Mouse (Mus musculus) layer of hippocampus, postnatal 14 days (tissue): ENCODE data around the gene Slfn4. TPM values are rescaled to one million over a fixed set of nuclear protein-coding genes. Genes with fewer than 3 reads are reported as not detected.
"Not testable (repeated sequence)": the region's sequence is repeated elsewhere in the genome, so short reads cannot be mapped to it uniquely, and the experiment has no call there.

Experiments used
- DNase-seq, 2 experiments: peaks; one replicate each; pipeline ENCODE4 v3.0.0; 2021 to 2022; ENCODE audit warnings: low spot score in 2 of 2, mixed read lengths in 1 of 2
- long read RNA-seq, 2 experiments: library from polyadenylated mRNA; stranded (forward); transcript quantifications; one replicate each; pipeline ENCODE4 v2.0.0; 2021
- total RNA-seq, 2 experiments: library from RNA; stranded (reverse); gene quantifications; 2 replicates each; pipeline ENCODE4 v1.2.3; 2021

Gene Slfn4
- under 1 TPM in 1 of 2 experiments, not detected in 1; 0.17 TPM for total RNA-seq
- long read RNA-seq, experiment 1 = 0 reads
- long read RNA-seq, experiment 2 = 0 reads

DNA sequence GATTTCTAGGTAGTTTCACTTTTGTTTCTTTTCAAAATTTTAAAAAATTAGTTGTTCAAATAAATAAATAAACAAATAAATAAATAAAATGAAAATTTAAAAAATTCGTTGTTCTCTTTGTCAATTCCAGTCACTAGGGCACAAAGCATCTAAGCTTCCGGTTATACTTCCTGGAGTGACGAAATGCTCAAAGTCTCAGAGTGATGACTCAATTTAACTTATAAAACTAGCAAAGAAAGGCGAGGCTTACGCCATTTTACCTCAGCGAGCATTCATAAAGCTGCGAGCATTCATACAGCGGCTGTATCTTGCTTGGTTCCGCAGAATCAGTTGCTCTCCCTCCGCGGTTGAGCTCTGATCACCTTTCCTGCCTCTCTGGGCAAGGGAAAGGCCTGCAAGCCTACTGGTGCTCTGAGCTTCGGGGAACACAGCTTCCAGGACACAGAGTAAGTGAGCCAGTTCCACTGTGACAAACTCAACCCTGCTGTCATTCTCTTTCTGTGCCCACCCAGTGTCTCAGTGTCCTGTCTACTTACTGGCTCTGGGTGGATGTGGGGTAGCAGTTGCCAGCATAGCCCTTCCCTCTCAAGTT, at the start of gene Slfn4:
Gene Slfn4, plus strand, starts transcription at position 239 of the 592 bp plus-strand sequence.
- no peak for DNase-seq

DNA sequence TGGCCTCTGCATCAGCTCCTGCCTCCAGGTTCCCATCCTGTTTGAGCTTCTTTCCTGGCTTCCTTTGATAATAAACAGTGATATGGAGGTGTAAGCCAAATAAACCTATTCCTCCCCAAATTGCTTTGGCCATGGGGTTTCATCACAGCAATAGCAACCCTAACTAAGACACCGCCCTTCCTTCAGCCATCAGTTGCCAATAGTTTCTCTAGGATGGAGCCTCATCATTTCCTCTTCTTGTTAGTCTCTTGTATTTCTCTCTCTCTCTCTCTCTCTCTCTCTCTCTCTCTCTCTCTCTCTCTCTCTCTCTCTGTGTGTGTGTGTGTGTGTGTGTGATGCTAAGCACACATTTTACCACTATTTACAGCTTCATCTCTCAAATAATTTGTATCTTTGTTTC, 49.4 kb upstream of the Slfn4 start:
- DNase-seq = not testable (repeated sequence)

DNA sequence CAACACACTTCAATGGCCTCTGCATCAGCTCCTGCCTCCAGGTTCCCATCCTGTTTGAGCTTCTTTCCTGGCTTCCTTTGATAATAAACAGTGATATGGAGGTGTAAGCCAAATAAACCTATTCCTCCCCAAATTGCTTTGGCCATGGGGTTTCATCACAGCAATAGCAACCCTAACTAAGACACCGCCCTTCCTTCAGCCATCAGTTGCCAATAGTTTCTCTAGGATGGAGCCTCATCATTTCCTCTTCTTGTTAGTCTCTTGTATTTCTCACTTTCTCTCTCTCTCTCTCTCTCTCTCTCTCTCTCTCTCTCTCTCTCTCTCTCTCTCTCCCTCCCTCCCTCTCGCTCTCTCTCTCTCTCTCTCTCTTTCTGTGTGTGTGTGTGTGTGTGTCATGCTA, 37.7 kb upstream of the Slfn4 start:
- not testable (repeated sequence) for DNase-seq

DNA sequence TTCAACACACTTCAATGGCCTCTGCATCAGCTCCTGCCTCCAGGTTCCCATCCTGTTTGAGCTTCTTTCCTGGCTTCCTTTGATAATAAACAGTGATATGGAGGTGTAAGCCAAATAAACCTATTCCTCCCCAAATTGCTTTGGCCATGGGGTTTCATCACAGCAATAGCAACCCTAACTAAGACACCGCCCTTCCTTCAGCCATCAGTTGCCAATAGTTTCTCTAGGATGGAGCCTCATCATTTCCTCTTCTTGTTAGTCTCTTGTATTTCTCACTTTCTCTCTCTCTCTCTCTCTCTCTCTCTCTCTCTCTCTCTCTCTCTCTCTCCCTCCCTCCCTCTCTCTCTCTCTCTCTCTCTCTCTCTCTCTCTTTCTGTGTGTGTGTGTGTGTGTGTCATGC, 26.0 kb upstream of the Slfn4 start:
- DNase-seq = not testable (repeated sequence)

DNA sequence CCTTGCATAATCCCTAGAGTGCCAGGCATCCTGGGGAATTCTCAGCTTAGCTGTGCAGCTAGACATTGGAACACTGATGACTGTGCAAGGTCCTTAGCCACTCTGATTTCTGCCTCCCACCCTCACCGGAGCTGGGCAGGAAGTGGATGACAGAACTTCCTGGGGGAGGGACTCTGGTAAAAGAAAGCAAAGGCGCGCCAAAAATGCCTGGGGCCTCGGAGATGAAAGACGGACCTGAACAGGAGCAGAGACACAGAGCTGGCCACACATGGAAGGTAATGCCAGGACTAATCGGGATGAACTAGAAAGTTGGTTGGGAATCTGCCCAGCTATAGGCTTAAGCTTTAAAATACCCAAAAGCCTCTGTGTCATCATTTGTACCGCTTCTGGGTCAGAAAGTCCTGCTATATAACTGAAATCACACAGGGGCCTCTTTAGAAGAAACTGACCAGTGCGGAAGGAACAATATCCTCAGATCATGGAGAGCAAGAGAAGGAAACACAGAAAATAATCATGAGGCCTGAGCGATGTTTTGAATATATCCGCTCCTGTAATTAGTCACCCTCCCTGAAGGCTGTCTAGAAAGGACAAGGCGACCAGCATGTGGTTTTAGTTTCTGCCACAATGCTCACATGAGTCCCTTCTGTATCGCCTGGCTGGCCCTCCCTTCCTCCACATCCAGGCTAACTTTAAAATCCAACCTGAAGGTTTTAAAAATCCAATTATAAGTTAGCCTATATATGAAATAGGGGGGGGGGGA, 16.3 kb downstream of the Slfn4 start, which contains the start of gene Slfn3:
Gene Slfn3, plus strand, starts transcription at position 197 of the 760 bp plus-strand sequence.
- DNase-seq = no peak

DNA sequence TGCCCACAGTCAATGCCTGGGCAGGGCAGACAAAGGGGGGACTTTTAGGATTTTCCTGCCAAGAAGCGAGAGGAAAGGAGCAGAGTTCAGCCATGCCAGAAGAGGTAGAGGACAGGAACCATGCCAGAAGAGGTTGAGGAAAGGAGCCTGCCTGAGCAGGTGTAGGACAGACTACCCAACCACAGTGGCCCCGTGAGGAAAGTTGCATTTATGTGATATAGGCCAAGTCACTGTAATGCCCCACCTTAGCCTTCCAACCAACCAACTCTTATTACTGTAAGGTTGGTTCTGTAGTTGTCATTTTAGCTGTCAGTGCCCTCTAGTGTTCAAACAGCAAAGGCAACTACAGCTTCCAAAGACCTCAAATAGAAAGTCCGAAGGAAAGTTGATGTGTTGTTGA, 17.0 kb downstream of the Slfn4 start:
- DNase-seq = peak in 1 of 2 experiments; percentile 20

DNA sequence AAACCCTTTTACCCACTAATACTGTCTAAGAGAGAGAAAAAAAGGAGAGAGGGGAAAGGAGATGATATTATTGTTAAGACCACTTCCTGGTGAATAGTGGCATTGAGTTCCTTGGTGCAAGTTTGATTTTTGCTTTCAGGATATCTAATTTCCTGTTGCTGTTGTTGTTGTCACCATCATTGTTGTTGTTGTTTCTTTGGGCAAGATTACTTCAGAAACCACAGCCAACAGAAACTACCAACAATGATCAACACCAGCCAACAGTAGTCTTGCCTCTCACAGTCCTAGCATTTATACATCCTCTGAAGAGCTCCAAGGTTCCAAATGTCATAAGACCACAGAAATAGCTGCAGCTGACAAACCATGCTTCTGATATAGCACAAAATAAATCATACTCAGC, 30.0 kb downstream of the Slfn4 start:
- no peak for DNase-seq

DNA sequence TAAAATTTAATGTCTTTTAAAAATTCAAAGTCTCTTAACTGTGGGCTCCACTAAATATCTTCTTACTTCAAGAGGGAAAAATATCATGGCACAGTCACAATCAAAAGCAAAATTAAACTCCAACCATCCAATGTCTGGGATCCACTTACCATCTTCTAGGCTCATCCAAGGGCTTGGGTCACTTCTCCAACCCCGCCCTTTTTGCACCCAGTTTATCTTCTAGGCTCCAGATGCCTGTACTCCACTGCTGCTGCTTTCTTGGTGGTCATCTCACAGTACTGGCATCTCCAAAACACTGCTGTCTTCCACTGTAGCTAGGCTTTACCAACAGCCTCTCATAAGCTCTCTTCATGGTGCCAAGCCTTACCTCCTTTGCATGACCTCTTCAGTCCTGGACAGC, 41.1 kb downstream of the Slfn4 start:
- DNase-seq = no peak

DNA sequence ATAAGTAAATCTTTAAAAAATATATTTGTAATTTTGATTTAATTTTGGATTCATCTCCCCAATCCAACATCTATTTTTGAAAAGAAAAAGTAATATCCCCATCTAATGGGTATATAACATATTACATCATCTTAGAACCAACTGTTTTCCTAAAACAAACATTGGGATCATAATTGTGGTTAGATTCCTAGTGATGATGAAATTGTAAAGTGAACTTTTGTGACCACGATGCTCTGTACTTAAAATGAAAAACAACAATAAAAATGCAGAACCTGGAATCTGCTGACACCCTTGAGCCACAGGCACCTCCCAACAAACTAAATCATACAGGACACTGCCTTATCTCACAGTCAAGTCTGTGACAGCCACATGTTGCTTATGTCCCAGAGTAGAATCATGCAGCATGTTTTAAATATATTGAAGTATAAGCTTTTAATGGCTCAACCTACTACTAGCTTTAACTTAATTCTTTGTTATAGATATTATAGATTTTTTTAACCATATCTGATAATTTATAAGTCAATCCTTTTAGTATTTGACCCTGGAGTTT, 46.4 kb downstream of the Slfn4 start:
- DNase-seq = no peak

DNA sequence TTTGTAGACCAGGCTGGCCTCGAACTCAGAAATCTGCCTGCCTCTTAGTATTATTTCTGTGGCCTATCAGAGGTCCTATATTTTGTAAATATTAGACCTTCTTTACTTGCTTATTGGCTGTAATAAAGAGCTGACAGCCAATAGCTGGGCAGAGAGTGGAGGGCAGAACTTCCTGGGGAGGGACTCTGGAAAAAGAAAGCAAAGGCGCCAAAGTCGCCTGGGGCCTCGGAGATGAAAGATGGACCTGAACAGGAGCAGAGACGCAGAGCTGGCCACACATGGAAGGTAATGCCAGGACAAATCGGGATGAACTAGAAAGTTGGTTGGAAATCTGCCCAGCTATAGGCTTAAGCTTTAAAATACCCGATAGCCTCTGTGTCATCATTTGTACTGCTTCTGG, 48.4 kb downstream of the Slfn4 start:
- DNase-seq = no peak

DNA sequence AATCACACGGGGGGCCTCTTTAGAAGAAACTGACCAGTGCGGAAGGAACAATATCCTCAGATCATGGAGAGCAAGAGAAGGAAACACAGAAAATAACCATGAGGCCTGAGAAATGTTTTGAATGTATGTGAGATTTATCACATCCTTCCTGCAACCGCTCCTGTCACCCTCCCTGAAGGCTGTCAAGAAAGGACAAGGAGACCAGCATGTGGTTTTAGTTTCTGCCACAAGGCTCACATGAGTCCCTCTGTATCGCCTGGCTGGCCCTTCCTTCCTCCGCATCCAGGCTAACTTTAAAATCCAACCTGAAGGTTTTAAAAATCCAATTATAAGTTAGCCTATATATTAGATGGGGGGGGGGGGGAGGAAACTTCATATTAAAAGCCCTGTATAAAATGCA, 48.8 kb downstream of the Slfn4 start:
- DNase-seq = not testable (repeated sequence)

DNA sequence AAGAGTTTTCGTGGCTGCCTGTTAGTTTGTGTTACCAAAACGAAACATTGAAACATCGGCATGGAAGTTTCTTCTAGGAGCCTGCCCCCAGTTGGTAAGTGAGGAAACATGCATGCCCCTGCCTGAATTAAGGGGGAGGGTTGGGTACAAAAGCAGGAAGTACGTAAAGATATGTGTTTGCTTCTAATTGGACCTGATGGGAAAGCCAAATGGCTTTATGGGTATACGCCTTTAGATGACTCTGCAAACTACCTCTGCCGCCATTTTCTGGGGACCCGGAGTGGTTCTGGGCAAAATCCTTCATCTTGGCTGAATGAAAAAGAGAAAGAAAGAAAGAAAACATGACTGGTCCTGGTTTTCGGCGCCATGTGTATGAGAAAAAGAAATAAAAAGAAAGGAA, 49.2 kb downstream of the Slfn4 start:
- DNase-seq = no peak

DNA sequence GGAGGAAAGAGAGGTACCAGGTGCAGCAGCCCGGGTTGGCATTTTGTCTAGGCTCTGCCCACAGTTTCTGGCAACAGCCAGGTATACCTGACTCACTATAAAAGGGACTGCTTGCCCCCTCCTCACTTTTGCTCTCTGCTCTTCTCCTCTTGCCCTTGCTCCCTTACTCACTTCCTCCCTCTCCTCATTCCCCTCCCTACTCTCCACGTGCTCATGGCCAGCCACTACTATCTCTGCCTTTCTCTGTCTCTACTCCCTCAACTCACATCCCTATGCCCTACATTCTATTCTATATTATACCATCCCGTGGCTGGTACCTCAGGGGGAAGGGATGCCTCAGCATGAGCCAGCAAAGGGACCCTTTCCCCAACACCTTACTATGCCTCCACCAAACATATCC, 49.8 kb downstream of the Slfn4 start:
- DNase-seq = no peak

DNA sequence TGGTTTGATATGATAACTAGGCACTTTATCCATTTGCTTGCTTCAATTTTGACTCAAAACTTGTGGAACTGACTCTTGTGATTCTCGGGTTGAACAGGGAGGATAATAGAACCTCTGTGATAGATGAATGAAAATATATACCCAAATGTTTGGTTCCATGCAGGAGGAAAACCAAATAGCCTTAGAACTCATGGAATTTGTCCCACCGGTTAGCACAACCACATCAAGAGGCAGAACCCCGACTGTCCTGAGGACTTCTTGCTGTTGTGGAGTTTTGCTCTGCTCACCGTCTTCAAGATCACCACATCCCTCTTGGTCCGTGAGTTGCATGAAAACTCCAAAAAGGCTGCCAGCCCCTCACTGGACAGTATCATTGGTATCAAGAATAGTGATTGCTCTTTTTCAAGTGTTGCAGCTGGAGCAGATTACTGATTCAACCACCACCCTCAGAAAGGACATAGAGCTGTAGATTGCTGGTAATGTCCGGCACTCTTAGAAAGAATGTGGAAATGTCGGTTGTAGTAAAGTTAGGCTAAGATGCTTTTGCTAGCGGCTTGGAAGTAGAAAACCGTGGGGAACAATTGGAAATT, 50.5 kb downstream of the Slfn4 start:
- no peak for DNase-seq

DNA sequence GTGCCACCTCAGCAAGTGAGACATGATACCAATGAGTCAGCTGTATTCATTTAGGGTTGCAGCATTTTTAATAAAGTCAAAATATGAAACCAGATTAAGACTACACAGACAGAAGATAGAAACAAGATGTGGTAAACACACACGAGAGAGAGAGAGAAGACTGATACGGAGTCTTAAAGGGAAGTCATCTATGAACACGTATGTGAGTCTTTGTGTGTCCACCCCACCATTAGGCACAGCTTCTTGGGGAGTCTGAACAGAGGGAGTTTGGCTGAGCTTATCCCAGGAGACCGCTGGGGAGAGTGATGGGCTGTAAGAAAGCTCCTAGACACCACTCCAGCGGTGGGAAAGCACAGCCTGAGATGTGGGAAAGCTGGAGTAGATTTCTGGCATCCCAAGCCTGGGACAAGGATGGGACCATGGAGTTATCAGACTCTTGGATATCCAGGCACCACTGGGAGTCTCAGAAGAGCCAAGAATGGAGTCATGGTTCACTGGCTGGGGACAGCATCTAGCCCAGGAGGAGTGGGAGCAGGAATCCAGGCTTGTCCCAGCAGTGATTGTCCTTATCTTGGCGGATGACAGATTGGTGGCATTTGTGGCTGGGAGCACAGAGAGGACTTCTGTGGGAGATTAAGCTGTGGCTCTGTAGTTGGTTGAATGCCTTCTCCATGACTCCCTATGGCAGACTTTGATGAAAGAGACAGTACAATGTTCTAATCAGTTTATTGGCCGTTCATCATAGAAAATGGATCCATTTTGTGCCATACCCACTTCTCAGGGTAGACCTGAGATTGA, 53.1 kb downstream of the Slfn4 start:
- DNase-seq = no peak

DNA sequence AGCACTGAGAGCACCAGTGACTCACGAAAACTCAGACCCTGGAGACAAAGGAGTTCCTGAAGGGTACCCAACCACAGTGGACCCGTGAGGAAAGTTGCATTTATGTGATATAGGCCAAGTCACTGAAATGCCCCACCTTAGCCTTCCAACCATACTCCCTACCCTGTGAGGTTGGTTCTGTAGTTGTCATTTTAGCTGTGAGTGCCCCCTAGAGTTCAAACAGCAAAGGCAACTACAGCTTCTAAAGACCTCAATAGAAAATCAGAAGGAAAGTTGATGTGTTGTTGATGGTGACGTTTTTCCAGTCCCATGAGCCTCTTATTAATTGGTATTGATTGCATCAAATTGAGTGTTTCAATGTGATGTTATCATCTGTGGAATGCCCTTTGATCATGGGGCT, 56.0 kb downstream of the Slfn4 start:
- no peak for DNase-seq

DNA sequence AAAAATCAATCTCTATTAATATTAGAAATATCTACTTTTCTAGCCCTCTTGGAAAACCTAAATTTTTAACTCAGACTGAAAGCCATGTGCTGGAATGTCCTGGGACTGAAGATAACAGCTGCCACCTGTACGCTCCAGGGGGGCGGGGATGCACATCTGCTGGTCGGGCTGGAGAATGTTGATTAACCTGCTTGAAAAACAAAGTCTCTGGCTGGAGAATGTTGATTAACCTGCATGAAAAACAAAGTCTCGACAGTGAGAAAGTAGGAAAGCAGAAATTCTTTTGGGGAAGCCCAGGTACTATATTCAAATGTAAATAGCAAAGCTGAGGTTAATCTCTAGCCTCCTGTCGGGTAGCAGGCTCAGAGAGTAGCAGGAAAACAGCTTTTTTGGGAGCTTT, 58.6 kb downstream of the Slfn4 start:
- not testable (repeated sequence) for DNase-seq

DNA sequence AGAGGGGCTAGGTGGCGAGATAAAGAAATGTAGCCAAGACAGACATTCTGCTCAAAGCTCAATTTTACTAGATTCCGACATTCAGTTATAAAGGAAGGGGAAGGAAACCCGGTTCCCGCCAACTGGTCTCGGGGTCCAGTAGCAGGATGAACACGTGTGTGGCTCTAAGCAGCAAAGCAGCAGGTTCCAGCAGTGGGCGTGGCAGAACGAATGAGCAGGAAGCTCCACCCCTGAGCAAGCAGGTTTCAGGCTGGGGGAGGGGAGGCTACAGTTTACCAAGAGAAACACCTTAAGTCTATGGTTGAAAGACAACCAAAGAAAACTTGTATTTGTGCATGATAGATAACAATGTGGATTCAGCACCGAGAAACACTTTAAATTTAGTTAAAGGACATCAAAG, 62.4 kb downstream of the Slfn4 start:
- not testable (repeated sequence) for DNase-seq

DNA sequence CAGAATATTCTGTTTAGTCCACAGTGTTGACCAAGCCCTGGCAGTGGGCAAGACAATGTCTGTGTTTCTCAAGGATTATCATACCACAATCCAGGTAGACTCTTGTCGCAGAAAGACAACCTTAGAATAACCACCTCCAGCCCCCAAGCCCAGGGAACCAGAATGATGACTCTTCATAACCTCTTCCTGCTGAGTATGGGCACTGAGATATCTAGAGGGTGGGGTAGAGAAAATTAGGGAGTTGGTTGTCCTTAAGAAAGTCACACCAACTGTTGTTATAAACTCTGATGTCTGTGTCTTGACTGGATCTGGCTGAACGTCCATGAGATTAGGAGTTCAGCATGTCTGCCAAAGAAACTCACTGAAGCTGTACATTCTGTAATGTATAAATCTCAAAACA, 63.4 kb downstream of the Slfn4 start:
- no peak for DNase-seq

DNA sequence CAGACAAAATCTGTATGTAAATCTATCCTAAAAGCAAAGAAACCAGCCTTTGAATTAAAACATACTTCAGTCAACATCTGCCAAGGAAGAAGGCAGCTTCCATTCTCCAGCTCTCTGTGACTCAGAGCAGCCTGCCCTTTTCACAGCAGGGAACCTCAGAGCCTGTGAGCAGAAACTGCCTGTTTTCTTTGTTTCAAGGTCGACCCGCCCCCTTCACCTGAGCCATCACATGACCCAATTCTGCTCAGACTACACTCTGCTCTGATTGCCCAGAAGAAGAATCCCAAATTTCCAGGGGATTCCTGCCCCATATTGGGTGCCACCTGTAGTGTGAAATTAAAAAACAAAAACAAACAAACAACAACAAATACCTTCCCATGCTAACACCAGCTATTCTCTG, 64.8 kb downstream of the Slfn4 start:
- no peak for DNase-seq
